In the genomic region with DNA sequence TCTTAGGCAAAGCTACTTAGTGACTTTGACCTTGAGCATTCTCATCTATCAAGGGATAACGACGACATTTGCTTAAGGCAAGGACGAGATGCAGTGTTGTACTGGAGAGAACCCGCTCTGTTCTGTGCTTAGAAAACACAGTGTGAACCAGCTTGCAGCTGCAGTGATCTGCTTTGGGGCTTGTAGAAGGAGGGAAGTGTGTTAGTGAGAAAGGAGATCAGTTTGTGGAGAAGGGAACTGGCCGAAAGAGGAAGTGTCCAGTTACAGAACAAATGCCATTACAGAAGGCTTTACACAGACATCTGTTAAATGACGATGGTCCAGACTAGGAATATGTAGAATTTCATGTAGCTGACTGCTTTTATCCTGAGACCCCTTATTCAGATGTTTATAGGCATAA, we compare ENCODE assay signal across 13 mouse cellular contexts.
DNase-seq lines count a peak whose midpoint lies in the region; ATAC-seq and TF ChIP-seq lines count a peak whose summit lies in the region.
"Had no signal": no experiment of that assay in that cellular context is flagged by ENCODE, and none has a peak within 500 bp of the region (broad histone marks: within the 10 kb centered on the region; RNA-seq: fewer than 3 reads in every experiment).

No protein-coding gene starts in this region.

- H3K4me1 ChIP-seq in forebrain, embryonic 11.5 days (replicated peaks; ENCODE audit: control insufficient read depth, insufficient read depth, low read length), result peaks cover 10% of the 10 kb centered on the region; the same call in 1 of the 2 replicates
- peaks cover 42% of the 10 kb centered on the region for H3K4me1 ChIP-seq in forebrain, embryonic 12.5 days
- H3K4me1 ChIP-seq in stomach, embryonic 14.5 days (ENCODE audit: control insufficient read depth, insufficient read depth, low read length), result peaks cover 7% of the 10 kb centered on the region; the same call in 1 of the 2 replicates
- H3K4me1 ChIP-seq in stomach, postnatal 0 days (replicated peaks; ENCODE audit: control insufficient read depth, insufficient read depth), result no peaks in the 10 kb centered on the region
- H3K4me1 ChIP-seq in limb, embryonic 13.5 days, result peaks cover 65% of the 10 kb centered on the region
- H3K4me1 ChIP-seq: stomach, embryonic 15.5 days had no signal

- no peaks in the 10 kb centered on the region for H3K36me3 ChIP-seq in forebrain, embryonic 11.5 days (ENCODE audit: control insufficient read depth, insufficient read depth, low read length)
- no peaks in the 10 kb centered on the region for H3K36me3 ChIP-seq in forebrain, embryonic 12.5 days (replicated peaks)
- no peaks in the 10 kb centered on the region for H3K36me3 ChIP-seq in stomach, embryonic 14.5 days (ENCODE audit: control insufficient read depth, insufficient read depth, low read length)
- H3K36me3 ChIP-seq in stomach, postnatal 0 days (ENCODE audit: control insufficient read depth, insufficient read depth, low read length), result no peaks in the 10 kb centered on the region
- no peaks in the 10 kb centered on the region for H3K36me3 ChIP-seq in limb, embryonic 13.5 days
- H3K36me3 ChIP-seq: liver, embryonic 13.5 days; stomach, embryonic 15.5 days had no signal

- H3K4me3 ChIP-seq in forebrain, embryonic 11.5 days (ENCODE audit: low read depth, low read length), result no peak overlapping the region
- H3K4me3 ChIP-seq in forebrain, embryonic 12.5 days (replicated peaks), result no peak overlapping the region
- no peak overlapping the region for H3K4me3 ChIP-seq in stomach, embryonic 14.5 days (ENCODE audit: low read depth, low read length)
- H3K4me3 ChIP-seq in stomach, postnatal 0 days (ENCODE audit: low read depth, low read length), result no peak overlapping the region
- no peak overlapping the region for H3K4me3 ChIP-seq in limb, embryonic 13.5 days
- H3K4me3 ChIP-seq: erythroblast, embryonic 14.5 days; liver, embryonic 13.5 days; stomach, embryonic 15.5 days had no signal

- TF ChIP-seq EP300 in stomach, postnatal 0 days (optimal IDR thresholded peaks at IDR 0.05), result no peak

- no peak overlapping the region for H3K4me2 ChIP-seq in forebrain, embryonic 11.5 days (ENCODE audit: low read depth, low read length, severe bottlenecking)
- no peak overlapping the region for H3K4me2 ChIP-seq in forebrain, embryonic 12.5 days
- H3K4me2 ChIP-seq in stomach, embryonic 14.5 days (replicated peaks; ENCODE audit: low read depth, low read length), result no peak overlapping the region
- H3K4me2 ChIP-seq in stomach, postnatal 0 days (replicated peaks; ENCODE audit: low read depth), result no peak overlapping the region
- no peak overlapping the region for H3K4me2 ChIP-seq in limb, embryonic 13.5 days (replicated peaks)
- H3K4me2 ChIP-seq: liver, embryonic 13.5 days; stomach, embryonic 15.5 days had no signal

- no peaks in the 10 kb centered on the region for H3K9me3 ChIP-seq in forebrain, embryonic 11.5 days (ENCODE audit: control insufficient read depth, low read length)
- H3K9me3 ChIP-seq in forebrain, embryonic 12.5 days, result no peaks in the 10 kb centered on the region
- H3K9me3 ChIP-seq in stomach, embryonic 14.5 days (ENCODE audit: control insufficient read depth, low read depth, low read length), result no peaks in the 10 kb centered on the region
- H3K9me3 ChIP-seq in stomach, postnatal 0 days (ENCODE audit: control insufficient read depth, low read length), result no peaks in the 10 kb centered on the region
- no peaks in the 10 kb centered on the region for H3K9me3 ChIP-seq in limb, embryonic 13.5 days
- H3K9me3 ChIP-seq: liver, embryonic 13.5 days; stomach, embryonic 15.5 days had no signal

- no peak for DNase-seq in forebrain, embryonic 11.5 days (ENCODE audit: low spot score)
- no peak for DNase-seq in stomach, postnatal 0 days (ENCODE audit: low spot score)
- DNase-seq in ovary, postnatal 36 days (ENCODE audit: low spot score), result no peak
- no peak for DNase-seq in ovary, adult 18-20 months (ENCODE audit: low spot score)
- DNase-seq: cerebellum, adult 2 months; liver, embryonic 13.5 days had no signal

- no peak for ATAC-seq in forebrain, embryonic 11.5 days (replicated peaks; ENCODE audit: low FRiP score)
- no peak for ATAC-seq in forebrain, embryonic 12.5 days (ENCODE audit: low FRiP score)
- ATAC-seq in stomach, embryonic 14.5 days (ENCODE audit: insufficient number of reproducible peaks, insufficient read depth, low FRiP score, low read depth), result no peak
- no peak for ATAC-seq in stomach, postnatal 0 days (ENCODE audit: low FRiP score, low TSS enrichment)
- ATAC-seq in limb, embryonic 13.5 days (ENCODE audit: low FRiP score, low read depth), result peak; percentile 37; the same call in 1 of the 2 replicates
- ATAC-seq in megakaryocyte-erythroid progenitor cell, adult 5-6 weeks (replicated peaks; ENCODE audit: low FRiP score, low TSS enrichment, poor library complexity, severe bottlenecking), result no peak
- ATAC-seq: inflammation-experienced regulatory T-cells, adult 6 months had no signal

- H3K27me3 ChIP-seq in forebrain, embryonic 11.5 days (ENCODE audit: control insufficient read depth, insufficient read depth, low read length), result no peaks in the 10 kb centered on the region
- H3K27me3 ChIP-seq in forebrain, embryonic 12.5 days, result no peaks in the 10 kb centered on the region
- H3K27me3 ChIP-seq in stomach, embryonic 14.5 days (ENCODE audit: control insufficient read depth, insufficient read depth, low read length), result no peaks in the 10 kb centered on the region
- H3K27me3 ChIP-seq in stomach, postnatal 0 days (ENCODE audit: control insufficient read depth, insufficient read depth, low read length), result no peaks in the 10 kb centered on the region
- H3K27me3 ChIP-seq in limb, embryonic 13.5 days, result no peaks in the 10 kb centered on the region
- H3K27me3 ChIP-seq: liver, embryonic 13.5 days; stomach, embryonic 15.5 days had no signal

- H3K27ac ChIP-seq in forebrain, embryonic 11.5 days (ENCODE audit: low read depth, low read length), result 0 out of 2 replicates have a peak overlapping the region, but pooled peaks have one; percentile 6
- H3K27ac ChIP-seq in forebrain, embryonic 12.5 days, result no peak overlapping the region
- H3K27ac ChIP-seq in stomach, embryonic 14.5 days (ENCODE audit: low read length), result peak overlapping the region; percentile 39; the same call in 1 of the 2 replicates
- H3K27ac ChIP-seq in stomach, postnatal 0 days (replicated peaks), result no peak overlapping the region
- no peak overlapping the region for H3K27ac ChIP-seq in limb, embryonic 13.5 days
- H3K27ac ChIP-seq: liver, embryonic 13.5 days; stomach, embryonic 15.5 days had no signal

- WGBS in forebrain, embryonic 11.5 days, result 60% methylated on average over 6 of the region's 6 CpGs
- WGBS in forebrain, embryonic 12.5 days, result 58% methylated on average over 6 of the region's 6 CpGs
- WGBS in stomach, embryonic 14.5 days, result 21% methylated on average over 6 of the region's 6 CpGs
- 23% methylated on average over 6 of the region's 6 CpGs for WGBS in stomach, postnatal 0 days
- WGBS in limb, embryonic 13.5 days, result 14% methylated on average over 6 of the region's 6 CpGs

- H3K9ac ChIP-seq in forebrain, embryonic 11.5 days (ENCODE audit: low read length), result no peak overlapping the region
- no peak overlapping the region for H3K9ac ChIP-seq in forebrain, embryonic 12.5 days
- H3K9ac ChIP-seq in stomach, embryonic 14.5 days (replicated peaks; ENCODE audit: low read depth, low read length), result no peak overlapping the region
- H3K9ac ChIP-seq in stomach, postnatal 0 days (ENCODE audit: low read length), result no peak overlapping the region
- no peak overlapping the region for H3K9ac ChIP-seq in limb, embryonic 13.5 days
- H3K9ac ChIP-seq: liver, embryonic 13.5 days; stomach, embryonic 15.5 days had no signal

- no peak for TF ChIP-seq CTCF in stomach, postnatal 0 days (IDR thresholded peaks at IDR 0.05; ENCODE audit: low read depth)

Comparison
In these comparisons a context has a peak if more than half of its experiments do, and no peak if none do; other contexts are left out.
1. H3K27ac ChIP-seq: peak in forebrain, embryonic 11.5 days (single experiment) and stomach, embryonic 14.5 days (single experiment); none in forebrain, embryonic 12.5 days (single experiment), stomach, postnatal 0 days (single experiment) and limb, embryonic 13.5 days (single experiment).